Mouse (Mus musculus) lung, postnatal 25 days (tissue): ENCODE data around the gene Schip1.

Experiments used
- DNase-seq: peaks from one replicate; pipeline ENCODE4 v3.0.0; 2022; ENCODE audit warnings: low spot score

The Schip1 gene

DNA sequence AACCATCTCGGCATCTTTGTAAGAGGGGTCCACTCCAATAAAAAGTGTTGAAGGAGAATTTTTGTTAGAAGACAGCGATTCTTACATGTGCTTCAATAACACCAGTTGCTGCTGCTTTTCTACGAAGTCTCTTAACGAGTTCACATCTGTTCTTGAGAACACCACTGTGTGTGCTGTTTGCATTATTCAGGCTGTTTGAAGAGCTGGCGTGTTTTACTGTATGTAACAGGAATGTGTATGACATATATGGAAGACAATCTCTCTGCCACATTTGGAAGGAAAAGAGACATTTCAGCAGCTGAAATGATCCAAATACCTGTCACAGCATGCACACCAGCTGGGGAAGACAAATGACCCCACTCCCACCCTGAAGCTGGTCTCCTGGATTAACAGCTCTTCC, 406.0 kb downstream of the Schip1 start:
- no peak for DNase-seq

DNA sequence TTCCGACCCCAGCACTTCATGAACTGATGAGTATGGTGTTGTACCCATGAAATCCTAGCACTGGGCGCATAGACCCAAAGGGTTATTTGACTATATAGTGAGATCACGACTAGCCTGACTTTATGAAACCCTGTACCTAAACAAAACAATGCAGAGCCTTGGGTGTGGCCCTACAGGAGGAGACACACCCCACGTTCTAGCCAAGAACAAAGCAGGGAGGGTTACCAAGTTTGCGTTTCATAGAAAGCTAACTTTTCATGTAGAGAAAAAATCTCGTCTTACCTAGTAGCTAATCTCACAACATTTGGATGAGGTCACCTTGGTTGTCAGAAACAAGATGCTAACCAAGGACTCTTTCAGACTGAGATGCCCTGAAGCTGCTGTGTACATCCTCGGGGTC, 411.7 kb downstream of the Schip1 start:
- no peak for DNase-seq

DNA sequence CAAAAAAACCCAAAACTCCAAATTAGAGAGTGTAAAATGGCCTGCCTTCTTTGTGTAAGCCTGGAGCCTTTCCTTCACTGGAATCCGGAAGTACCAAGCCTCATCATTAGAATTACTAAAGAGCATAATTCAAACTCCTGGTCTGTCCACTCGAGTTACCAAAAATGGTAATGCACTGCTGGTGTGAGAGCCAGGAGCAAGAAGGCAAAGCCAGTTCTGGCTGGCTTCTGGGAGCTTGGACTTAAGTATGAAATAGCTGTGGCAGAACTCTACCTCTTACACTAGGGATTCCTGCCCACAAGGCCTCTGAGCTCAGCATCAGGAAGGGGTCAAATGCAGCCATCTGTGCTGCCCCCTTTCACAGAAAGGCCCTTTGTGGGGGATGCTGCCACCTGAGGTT, 412.9 kb downstream of the Schip1 start:
- DNase-seq, result peak; percentile 26

DNA sequence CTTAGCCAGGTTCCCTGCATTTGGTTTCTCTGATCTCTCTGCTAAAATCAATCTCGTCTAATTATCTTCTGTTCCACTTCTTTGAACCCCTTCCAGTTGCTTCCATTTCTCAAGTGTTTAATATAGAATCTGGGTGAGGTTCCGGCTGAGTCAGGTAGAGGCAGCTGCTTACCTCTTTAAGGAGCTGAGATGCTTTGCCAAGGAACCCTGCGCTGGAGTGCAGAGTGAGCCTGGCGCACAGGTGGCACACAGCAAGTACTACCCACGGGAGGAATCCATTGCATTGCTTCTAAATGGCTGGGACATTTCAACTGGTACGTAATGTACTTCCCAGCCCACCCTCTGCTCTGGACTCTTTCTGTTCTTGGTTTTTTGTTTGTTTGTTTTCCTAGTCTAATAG, 414.7 kb downstream of the Schip1 start:
- no peak for DNase-seq

DNA sequence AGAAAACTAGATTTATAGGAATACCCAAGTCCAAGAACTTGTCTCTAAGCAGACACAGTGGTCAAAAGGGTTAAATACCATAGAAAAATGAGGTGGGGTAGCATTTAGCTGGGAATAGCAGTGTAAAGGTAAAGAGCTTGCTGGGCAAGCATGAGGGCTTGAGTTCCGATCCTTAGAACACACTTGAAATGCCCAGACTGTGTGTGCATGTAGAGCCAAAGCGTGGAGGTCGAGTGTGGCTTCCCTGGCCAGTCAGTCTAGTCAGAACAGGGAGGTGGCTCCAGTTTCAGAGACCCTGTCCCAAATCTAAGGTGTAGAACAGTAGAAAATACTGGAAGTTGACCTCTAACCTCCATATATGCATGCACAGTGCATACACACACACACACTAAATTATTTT, 418.9 kb downstream of the Schip1 start:
- DNase-seq, result no peak

DNA sequence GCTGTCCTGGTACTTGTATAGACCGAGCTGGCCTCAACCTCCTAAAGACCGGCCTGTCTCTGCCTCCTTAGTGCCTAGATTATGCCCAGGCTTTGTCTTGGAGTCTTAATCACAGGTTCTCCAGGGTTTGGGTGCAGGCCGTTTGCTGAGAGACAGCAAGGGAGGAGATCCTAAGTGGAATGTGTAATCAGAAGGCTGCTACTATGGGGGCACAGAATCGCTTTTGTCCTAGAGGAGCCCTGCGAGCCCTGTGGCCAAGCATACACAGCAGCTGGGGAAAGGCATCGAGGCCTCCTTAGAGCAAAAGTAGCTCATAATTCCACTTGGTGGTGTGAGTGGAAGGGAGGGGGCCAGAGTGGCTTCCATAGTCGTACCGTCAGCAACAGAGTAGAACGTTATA, 419.4 kb downstream of the Schip1 start:
- DNase-seq, result no peak

DNA sequence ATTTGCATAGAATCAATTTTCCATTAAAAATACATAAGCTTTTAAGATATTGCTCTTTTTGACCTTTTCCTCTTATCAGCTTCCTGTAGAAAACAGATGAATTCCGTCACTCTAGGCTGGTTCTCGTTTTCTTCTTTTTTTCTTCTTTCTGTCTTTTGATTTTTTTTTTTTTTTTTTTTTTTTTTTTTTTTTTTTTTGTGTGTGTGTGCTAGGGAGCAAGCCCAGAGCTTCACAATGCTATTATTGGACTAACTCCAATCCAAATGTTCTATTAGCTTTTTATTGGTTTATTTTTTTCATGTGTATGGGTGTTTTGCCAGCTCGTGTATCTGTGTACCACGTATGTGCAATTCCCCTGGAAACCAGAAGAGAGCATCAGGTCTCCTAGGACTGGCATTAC, 420.0 kb downstream of the Schip1 start:
- no peak for DNase-seq

DNA sequence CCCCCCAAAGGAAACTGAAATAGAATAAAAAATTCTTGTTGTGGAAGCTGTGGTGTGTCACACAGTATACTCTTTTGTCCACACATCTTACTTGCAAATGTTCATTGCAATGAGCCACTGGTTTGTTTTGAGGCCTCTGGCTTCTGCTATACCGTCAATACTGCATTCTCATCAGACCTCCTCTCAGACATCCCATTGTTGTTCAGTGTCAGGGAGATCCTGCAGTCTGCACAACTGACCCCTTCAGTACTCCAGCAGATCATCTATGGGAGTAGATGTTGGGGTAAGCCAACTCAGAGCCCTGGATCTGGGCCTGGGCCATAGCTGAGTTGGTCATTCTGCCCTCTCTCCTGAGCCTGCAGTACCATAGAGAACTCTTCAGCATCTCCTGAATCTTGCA, 423.0 kb downstream of the Schip1 start:
- no peak for DNase-seq

DNA sequence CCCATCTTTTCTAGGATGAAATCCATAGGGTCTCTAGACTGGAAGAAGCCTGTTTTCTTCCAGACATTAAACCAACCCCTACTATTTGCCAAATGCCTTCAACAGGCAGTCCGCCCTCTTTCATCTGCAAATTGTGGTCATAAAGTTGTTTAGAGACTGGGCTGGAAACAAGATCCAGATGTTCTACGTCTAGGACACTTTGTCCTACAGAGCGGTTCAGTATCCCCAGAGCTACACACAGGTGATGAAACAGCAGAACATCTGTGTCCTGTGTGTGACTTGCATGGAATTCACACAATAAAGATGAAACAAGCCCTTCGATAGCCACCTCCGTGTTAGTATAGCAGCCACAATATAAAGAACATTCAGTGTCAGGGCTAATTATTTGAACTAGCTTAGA, 423.7 kb downstream of the Schip1 start:
- DNase-seq, result peak; percentile 24

DNA sequence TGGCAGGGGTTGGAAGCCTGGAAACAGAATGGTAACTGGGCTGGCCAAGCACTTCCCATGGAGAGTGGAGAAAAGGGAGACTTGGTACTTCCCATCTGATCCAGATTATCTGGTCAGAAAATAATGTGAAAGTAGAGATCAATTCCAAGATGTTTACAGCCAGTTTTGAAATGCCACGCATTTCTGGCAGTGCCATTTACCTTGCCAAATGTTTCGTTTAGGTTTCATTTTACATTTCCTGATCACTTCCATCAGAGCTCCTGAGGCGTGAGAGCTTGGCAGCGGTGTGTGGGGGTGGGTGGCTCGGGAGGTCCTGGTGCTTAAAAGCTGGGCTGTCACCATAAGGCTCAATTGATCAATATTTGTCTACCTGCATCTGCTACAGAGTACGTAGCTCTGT, 426.9 kb downstream of the Schip1 start:
- no peak for DNase-seq

DNA sequence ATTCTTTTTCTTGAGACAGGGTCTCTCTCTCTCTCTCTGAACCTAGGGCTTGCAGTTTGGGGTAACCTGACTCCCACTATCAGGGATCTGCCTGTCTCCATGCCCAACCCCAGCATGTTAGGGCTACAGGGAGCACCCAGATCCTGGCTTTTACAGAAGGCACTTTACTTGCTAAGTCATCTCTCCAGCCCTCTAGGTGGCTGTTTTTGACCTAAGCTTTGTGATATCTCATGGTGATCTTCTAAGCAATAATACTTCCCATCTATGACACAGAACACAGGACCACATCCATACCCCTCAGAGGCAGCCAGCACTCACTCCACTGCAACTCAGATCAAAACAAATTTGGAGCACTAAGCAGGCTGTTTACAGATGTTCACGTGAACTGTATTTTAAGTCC, 427.5 kb downstream of the Schip1 start:
- DNase-seq, result no peak

DNA sequence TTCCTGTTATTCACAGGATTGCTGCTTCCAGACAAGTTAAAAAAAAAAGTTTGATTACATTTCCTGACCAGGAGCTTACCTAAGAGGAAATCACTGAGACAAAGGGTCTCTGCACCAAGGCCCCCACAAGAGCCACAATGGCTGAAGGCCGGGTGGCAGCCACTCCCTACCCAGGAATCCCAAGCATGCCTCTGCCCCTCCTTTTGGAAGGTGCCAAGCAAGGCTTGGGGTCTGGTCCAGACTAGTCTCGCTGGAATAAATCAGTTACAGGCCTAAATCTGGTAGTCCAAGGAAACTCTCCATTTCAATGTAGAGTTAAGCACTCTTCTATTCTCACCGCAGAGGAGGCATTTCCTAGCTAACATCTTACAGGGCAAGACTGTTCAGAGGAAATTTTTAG, 427.9 kb downstream of the Schip1 start:
- DNase-seq, result peak; percentile 45

DNA sequence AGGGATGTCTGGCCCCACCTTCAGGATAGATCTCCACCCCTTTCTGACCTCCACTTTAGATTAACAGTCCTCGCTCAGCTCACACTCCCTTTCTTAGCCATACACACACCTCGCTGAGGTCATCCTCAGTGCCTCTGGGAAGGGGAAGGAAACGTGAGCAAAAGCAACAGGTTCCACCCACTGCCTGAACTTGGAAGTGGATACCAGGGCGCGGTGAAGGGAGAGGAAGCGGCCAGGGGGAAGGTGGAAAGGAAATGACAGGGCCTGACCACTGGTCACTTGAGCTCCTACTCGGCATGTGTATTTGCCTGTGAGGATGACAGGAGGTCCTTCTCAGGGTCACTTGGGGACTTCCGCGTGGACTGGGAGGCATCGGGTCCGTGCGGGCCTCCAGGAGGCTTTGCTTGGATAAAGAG, 428.6 kb downstream of the Schip1 start:
- DNase-seq, result peak; percentile 78

DNA sequence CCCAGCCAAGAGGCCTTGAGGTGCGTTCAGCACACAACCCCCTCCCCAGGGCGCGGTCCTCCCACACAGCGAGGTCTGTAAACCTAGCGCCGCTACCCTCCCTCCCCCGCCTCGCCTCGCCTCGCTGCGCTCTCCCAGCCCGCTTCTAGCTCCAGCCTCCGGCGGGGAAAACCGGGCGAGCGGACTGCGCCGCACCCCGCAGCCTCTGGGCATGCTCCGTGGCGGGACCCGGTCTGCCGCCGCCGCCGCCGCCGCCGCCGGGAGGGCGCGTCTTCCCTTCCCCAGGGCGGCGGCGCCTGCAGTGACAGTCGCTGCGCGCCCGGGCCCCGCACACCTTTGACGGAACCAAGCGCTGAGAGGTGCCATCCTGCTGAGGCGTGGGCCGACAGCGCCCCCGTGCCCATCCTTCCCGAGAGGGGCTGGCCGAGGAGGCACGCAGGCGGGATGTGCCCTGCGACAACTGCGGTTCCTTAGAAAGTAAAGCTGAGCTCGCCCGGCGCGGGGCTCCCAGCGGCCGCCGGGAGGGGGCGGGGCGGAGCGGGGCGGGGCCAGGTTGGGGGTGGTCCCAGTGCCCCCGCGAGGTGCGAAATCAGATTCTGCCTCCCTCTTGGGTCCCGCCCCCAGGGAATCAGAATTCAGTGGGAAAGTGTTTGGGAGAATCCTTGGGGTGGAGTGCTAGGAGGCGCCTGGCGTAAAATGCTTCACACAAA, 429.1 kb downstream of the Schip1 start:
- peak; percentile 77 for DNase-seq

DNA sequence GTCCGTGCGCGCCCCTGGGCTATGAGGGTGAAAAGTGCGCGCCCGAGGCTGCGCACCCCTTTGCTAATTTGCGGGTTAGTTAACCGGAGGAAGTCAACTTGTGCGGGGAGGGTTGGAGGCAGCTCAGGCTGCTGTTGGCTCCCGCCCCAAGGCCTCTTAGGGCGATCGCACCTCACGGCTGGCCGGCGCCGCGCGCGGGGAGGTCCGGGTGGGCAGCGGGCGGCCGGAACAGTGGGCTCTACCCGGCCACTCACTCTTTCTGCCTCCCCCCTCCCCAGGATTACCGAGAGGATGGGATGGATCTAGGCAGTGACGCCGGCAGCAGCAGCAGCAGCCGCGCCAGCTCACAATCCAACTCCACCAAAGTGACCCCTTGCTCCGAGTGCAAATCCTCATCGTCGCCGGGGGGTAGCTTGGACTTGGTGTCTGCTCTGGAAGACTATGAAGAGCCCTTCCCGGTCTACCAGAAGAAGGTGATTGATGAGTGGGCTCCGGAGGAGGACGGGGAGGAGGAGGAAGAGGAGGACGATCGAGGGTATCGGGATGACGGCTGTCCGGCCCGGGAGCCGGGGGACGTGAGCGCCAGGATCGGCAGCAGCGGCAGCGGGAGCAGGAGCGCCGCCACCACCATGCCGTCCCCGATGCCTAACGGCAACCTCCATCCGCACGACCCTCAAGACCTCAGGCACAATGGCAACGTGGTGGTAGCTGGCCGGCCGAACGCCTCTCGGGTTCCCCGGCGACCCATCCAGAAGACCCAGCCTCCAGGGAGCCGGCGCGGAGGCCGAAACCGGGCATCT, 429.9 kb downstream of the Schip1 start:
- no peak for DNase-seq

DNA sequence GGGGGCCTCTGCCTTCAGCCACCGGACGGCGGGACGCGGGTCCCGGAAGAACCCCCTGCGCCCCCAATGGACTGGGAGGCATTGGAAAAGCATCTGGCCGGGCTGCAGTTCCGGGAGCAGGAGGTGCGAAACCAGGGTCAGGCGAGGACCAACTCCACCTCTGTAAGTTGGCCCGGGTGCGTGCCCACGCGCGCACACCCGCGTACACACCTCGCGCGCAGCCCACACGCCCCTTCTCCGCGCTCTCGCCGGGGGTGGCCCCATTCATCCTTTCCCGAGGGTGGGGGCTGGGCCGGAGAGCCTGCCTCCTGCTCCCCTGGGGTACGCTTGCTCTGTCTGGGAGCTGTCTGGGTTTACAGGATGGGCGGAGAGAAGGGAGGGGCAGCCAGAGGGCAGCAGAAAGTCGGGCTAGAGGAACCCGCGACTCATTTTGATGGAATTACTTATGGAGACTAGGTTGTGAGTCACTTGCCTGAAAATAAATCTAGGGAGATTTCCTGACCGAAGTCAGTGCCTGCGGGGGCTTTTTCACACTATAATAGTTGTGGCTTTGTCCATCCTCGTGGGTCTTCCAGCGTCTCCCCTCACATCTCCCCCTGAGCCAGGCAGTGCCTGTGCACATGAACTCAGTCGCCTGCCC, 430.6 kb downstream of the Schip1 start:
- DNase-seq, result peak; percentile 29

DNA sequence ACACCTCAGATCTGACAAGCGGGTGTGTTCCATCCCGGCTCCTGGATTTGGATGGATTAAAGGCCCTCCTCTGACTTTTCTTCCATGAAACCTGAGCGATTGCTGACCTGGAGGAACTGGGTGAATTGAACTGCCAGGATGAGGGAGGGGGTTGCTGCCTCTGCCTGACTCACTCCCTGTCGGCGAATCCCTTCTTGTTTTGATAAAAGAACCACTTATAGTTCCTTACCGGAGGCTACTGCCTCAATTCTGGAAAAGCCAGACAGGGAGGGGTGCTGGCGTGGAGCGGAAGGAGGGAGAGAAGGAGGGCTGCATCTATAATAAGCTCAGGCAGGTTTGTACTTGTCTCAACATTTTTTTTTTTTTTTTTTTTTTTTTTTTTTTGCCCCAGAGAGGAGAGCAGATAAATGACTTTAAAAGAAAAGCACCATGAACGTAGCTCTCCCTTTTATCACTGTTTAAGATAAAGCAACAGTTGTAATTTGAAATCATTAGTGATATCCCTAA, 431.2 kb downstream of the Schip1 start:
- no peak for DNase-seq

DNA sequence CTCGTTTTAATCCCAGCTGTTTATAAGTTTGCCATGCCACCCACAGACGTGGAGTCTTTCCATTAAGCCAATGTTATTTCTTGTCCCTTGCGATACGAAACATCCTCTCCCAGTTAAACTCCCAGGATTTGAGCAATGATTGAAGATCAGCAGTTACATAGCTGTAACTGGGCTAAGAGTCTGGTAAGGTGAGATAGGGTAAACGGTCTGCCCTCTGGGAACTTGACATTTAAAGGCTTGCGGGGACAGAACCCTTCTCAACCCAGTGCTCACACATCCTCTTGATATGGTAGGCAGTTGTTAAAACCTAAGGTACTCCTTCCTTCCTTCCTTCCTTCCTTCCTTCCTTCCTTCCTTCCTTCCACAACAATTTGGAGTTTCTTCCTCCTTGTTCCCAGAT, 431.9 kb downstream of the Schip1 start:
- no peak for DNase-seq

DNA sequence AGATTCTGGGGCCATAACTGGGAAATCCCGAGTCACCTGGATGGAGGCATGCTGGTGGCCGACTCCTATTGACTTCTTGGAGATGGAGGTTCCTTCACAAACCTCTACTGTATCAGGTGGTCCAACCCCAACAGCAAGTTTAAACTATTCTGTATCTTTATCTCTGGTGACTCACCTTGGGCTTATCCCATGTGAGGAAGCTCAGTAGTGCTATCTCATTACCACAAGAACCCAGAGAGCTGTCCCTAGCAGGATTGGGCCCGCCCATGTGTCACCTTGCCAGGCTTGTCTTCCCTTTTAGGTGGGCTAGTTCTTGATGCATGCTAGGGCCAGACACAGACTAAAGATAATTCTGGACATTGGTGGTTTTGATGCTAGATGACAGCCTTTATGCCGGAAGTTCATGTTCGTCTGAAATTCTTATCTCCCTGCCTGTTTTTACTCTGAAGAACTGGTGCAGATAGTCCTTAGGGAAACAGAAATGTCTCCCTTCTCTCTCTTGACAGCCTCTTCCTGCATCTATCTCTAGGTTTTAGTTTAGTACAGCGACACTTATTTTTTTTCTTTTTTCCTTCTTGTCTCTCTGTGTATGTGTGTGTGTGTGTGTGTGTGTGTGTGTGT, 435.0 kb downstream of the Schip1 start:
- no peak for DNase-seq

DNA sequence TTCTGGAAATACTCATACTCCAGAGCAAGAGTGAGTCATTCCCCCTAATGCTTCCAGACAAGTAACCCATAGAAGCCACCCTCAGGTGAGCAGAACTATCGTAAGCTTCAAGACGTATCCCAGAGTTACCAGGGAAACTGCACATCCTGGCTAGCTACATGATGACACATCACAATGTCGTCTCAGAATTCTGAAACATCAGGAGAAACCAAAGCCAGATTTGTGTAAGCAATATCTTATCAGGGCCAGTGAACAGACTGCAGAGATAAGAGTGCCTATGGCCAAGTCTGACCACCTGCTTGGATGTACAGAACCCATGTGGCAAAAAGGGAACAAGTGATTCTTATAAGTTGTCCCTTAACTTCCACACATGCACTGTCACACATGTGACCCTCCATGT, 440.2 kb downstream of the Schip1 start:
- no peak for DNase-seq

DNA sequence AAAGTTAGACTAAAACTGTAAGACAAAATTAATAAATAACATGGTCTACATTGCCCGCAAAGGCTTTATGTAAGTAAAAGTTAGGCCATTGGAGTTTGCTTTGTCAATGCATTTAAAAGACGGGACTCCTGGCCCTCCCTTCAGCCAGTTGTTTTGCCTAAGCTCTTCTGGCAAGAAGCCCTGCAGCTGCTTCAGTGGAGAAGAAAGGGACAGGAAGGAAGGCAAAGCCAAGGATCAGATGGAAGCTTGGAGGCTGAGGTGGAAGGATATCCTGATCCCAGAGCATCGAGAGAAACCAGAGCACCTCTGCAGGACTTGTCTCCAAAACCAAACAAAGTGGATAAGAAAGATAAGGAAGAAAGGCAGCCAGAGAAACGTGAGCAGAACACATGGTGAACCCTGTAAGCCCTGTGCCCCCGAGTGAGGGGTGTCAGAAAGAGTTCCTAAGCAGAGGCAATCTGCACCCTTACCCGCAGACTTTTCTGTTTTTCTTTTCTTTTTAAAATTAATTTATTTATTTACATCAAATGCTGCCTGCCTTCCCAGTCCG, 442.2 kb downstream of the Schip1 start:
- DNase-seq, result no peak

DNA sequence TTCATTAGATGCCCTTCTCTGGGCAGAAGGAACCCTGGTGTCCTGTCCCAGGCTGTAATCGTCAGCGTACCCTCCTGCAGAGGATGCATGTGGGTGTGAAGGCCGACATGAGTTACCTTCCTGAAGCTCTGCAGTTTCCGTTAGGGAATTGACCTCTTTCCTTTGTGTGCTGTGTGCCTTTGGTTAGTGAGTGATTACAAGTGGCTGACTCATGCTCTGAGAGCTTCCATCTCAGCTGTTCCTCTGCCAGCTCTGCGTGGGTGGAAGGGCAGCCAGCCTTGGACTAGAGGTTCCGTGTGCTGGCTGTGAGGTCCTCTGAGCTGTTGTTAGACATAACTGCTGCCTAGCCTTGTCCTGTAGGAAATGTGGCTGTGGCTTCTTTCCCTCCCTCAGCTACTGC, 444.0 kb downstream of the Schip1 start:
- DNase-seq, result peak; percentile 88
